Mouse (Mus musculus) forebrain, embryonic 14.5 days (tissue): ENCODE data around the gene Zfp768. TPM values are rescaled to one million over a fixed set of nuclear protein-coding genes. Genes with fewer than 3 reads are reported as not detected.

ENCODE experiments used
- ATAC-seq: fragments of 200-750 bp; cut with Nextera tagmentation; 2 replicates; pipeline ENCODE4 v1.8.0; 2017; ENCODE audit warnings: mild to moderate bottlenecking, moderate library complexity
- DNase-seq: peaks from one replicate; pipeline ENCODE4 v3.0.0-alpha.2; 2015; ENCODE audit warnings: low spot score
- H3K27ac ChIP-seq: fragments of 300-500 bp; sonication (generic); 2 replicates; pipeline ENCODE4 v1.5.1; 2014; ENCODE audit warnings: low read depth, mild to moderate bottlenecking, control low read depth, low read length, moderate library complexity
- H3K27me3 ChIP-seq: fragments of 300-500 bp; sonication (generic); replicated peaks from 2 replicates; pipeline ENCODE4 v1.6.1; 2014; ENCODE audit warnings: low read length, control low read depth, mixed read lengths; ENCODE audit not compliant: control insufficient read depth, insufficient read depth
- H3K36me3 ChIP-seq: fragments of 300-500 bp; sonication (generic); 2 replicates; pipeline ENCODE4 v1.6.1; 2014; ENCODE audit warnings: low read length, control low read depth; ENCODE audit not compliant: control insufficient read depth, insufficient read depth
- H3K4me1 ChIP-seq: fragments of 300-500 bp; sonication (generic); 2 replicates; pipeline ENCODE4 v1.6.1; 2014; ENCODE audit warnings: antibody characterized with exemption, low read length, control low read depth; ENCODE audit not compliant: control insufficient read depth, insufficient read depth
- H3K4me2 ChIP-seq: fragments of 300-500 bp; sonication (generic); 2 replicates; pipeline ENCODE4 v1.6.1; 2014; ENCODE audit warnings: mild to moderate bottlenecking, control low read depth, low read length
- H3K4me3 ChIP-seq: fragments of 300-500 bp; sonication (generic); 2 replicates; pipeline ENCODE4 v1.5.1; 2014; ENCODE audit warnings: low read depth, low read length, control low read depth
- H3K9ac ChIP-seq: fragments of 300-500 bp; sonication (generic); 2 replicates; pipeline ENCODE4 v1.6.1; 2014; ENCODE audit warnings: mild to moderate bottlenecking, low read length, control low read depth, moderate library complexity
- H3K9me3 ChIP-seq: fragments of 300-500 bp; sonication (generic); replicated peaks from 2 replicates; pipeline ENCODE4 v1.6.1; 2016; ENCODE audit warnings: low read length, control low read depth, mixed read lengths; ENCODE audit not compliant: control insufficient read depth
- WGBS: fragments of 180-500 bp; shearing (Covaris S2); extraction: QIAGEN DNeasy Blood & Tissue Kit; methylation state at CpG from one replicate; pipeline ENCODE4 v1.1.7; 2014; 5-methylcytosine and 5-hydroxymethylcytosine counted together
- polyA plus RNA-seq: library from polyadenylated mRNA; unstranded; fragments of >200 nt; fragmentation: Nextera tagmentation; extraction: Ambion mirVana; gene quantifications from 2 replicates; pipeline ENCODE4 v1.2.1, GENCODE M21; 2014

Gene Zfp768
- polyA plus RNA-seq, 1 experiment from 2014 or later, result 3.5 TPM

DNA sequence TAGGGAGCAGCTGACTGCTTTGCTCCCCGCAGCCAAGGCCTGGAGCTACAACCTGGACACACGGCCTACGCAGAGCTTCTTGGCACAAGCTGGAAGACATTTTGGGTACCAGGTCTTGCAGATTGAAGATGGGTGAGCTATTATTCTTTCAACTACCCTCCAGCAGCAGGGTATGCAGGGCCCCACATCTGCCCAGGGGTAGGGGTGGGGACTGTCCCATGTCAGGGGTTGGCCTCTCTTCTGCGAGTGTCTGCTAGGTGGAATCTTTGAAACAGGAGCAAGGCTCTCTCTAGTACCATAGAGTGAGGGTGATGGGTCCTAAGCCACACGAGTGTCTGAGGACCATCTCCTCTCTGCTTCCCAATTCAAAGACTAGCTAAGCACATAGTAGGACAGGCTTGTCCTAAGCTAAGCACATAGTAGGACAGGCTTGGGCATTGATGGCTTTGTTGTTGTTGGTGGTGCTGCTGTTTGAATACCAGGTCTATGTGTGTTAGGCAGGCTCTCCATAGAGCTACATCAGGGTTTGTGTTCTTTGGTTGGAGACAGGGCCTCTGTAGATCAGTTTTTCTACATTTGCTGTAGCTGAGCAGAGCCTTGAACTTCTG is 47.7 kb downstream of the Zfp768 start:
- 98% methylated on average over 5 of the region's 5 CpGs for WGBS
- Histone ChIP-seq H3K4me1 (no peaks in the 10 kb centered on the region), H3K27ac (no peak overlapping the region), H3K9me3 (no peaks in the 10 kb centered on the region), H3K27me3 (no peaks in the 10 kb centered on the region), H3K4me2 (no peak overlapping the region), H3K36me3 (no peaks in the 10 kb centered on the region), H3K9ac (no peak overlapping the region), H3K4me3 (no peak overlapping the region)
- ATAC-seq, result no peak
- DNase-seq, result no peak

DNA sequence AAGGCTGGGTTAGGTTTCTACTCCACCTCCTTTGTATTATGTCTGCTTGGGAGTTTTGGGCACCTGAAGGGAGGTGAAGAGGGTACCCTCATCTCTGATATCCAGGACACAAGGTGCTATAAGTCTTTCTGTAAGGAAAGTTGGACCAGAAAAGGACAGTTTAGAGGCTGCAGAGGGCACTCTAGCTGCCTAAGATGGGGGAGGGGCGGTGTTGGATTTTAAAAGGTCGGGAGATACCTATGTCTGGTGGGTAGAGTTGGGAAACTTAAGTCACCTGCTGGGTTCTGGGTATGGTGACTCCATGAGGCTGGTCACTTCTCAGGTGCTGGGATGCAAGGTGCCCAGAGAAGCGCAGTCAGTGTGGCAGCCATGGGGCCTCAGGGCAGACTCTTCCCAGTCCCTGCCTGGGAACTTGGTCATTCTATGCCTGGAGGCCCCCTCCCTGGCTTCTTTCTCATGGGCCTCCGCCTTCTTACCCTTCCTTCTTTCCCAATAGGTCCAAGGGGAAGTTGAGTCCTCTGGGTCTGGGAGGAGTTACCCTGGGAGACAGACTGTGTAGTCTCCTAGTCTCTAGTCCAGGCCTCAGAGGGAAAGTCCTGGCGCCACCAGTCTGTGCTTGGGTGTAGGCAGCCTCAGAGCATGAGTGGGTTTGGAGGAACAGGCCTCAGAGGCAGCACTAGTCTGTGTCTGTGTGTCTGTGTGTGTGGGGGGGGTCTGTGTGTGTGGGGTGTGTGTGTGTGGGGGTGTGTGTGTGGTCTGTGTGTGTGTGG is 48.4 kb downstream of the Zfp768 start:
- no peaks in the 10 kb centered on the region for H3K9me3 ChIP-seq
- ATAC-seq (no peak), DNase-seq (no peak)
- H3K9ac ChIP-seq, result no peak overlapping the region
- no peak overlapping the region for H3K27ac ChIP-seq
- no peak overlapping the region for H3K4me3 ChIP-seq
- no peaks in the 10 kb centered on the region for H3K4me1 ChIP-seq
- 77% methylated on average over 5 of the region's 5 CpGs for WGBS
- H3K36me3 ChIP-seq, result no peaks in the 10 kb centered on the region
- no peaks in the 10 kb centered on the region for H3K27me3 ChIP-seq
- no peak overlapping the region for H3K4me2 ChIP-seq

DNA sequence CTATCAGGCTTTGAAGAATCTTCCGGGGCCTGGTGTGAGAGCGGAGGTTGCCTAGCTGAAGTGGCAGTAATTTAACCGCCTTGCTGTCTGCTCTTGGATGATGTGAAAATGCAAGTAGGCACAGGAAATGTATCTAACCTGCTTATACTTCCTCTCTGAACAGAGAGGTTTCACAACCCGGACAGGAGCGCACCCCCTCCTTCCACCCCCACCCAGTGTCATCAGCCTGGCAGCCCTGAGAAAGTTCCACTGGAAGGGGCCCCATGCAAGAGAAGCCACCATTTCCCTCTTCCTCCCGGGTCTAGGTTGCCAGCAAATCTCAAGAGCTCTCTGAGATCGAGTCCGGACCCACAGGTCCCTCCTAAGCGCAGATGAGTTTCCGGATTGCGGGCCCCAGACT is 49.3 kb downstream of the Zfp768 start, which contains the start of gene Itgal:
Gene Itgal (plus strand): TSS at position 163 of the 400 bp plus-strand sequence.
- no peaks in the 10 kb centered on the region for H3K27me3 ChIP-seq
- H3K27ac ChIP-seq, result no peak within 1 kb of the TSS
- 87% methylated on average over 11 of the region's 11 CpGs for WGBS
- H3K4me2 ChIP-seq, result no peak within 1 kb of the TSS
- no peak within 1 kb of the TSS for H3K4me3 ChIP-seq
- no peaks in the 10 kb centered on the region for H3K4me1 ChIP-seq
- H3K9me3 ChIP-seq, result no peaks in the 10 kb centered on the region
- DNase-seq, result no peak
- H3K9ac ChIP-seq, result no peak within 1 kb of the TSS
- no peaks in the 10 kb centered on the region for H3K36me3 ChIP-seq
- ATAC-seq, result no peak

Other genes with a start within 250 kb of the Zfp768 start
- gene Qprt, start 223.4 kb downstream of the Zfp768 start, polyA plus RNA-seq, result 0.66 and 0.91 TPM in 2 replicates
- not detected in 2 replicates for gene Spn, start 207.8 kb downstream of the Zfp768 start, polyA plus RNA-seq
- gene Cd2bp2, start 149.5 kb downstream of the Zfp768 start, polyA plus RNA-seq, result 73.6 and 78.6 TPM in 2 replicates
- gene Tbc1d10b, start 137.1 kb downstream of the Zfp768 start, polyA plus RNA-seq, result 13.6 and 13.7 TPM in 2 replicates
- 4.6 and 5.3 TPM in 2 replicates for gene Mylpf, start 136.7 kb downstream of the Zfp768 start, polyA plus RNA-seq
- gene Zfp553, start 112.5 kb downstream of the Zfp768 start, polyA plus RNA-seq, result 29.4 and 36.7 TPM in 2 replicates
- gene Sept1, start 112.5 kb downstream of the Zfp768 start, polyA plus RNA-seq, result 11.3 and 15.1 TPM in 2 replicates
- gene Zfp771, start 101.3 kb downstream of the Zfp768 start, polyA plus RNA-seq, result 53.2 and 57.4 TPM in 2 replicates
- gene Dctpp1, start 84.9 kb downstream of the Zfp768 start, polyA plus RNA-seq, result 169 and 219 TPM in 2 replicates
- 59.4 and 62.5 TPM in 2 replicates for gene Sephs2, start 71.5 kb downstream of the Zfp768 start, polyA plus RNA-seq
- gene Itgal, start 49.3 kb downstream of the Zfp768 start, polyA plus RNA-seq, result 0.17 and 0.23 TPM in 2 replicates
- gene Zfp747, start 30.5 kb upstream of the Zfp768 start, polyA plus RNA-seq, result 4.0 and 7.0 TPM in 2 replicates
- 5.5 and 6.6 TPM in 2 replicates for gene 9130019O22Rik, start 41.6 kb upstream of the Zfp768 start, polyA plus RNA-seq
- gene E430018J23Rik, start 48.0 kb upstream of the Zfp768 start, polyA plus RNA-seq, result 7.4 and 7.5 TPM in 2 replicates
- 4.4 and 4.5 TPM in 2 replicates for gene Zfp764, start 61.2 kb upstream of the Zfp768 start, polyA plus RNA-seq
- 32.9 and 36.1 TPM in 2 replicates for gene Zfp688, start 76.5 kb upstream of the Zfp768 start, polyA plus RNA-seq
- 12.7 TPM in 2 replicates for gene Zfp689, start 103.6 kb upstream of the Zfp768 start, polyA plus RNA-seq
- 44.7 and 48.5 TPM in 2 replicates for gene Prr14, start 114.0 kb upstream of the Zfp768 start, polyA plus RNA-seq
- 8.9 and 10.2 TPM in 2 replicates for gene Fbrs, start 133.6 kb upstream of the Zfp768 start, polyA plus RNA-seq
- gene Srcap, start 166.4 kb upstream of the Zfp768 start, polyA plus RNA-seq, result 25.3 and 43.6 TPM in 2 replicates
- gene Gm42715, start 174.0 kb upstream of the Zfp768 start, polyA plus RNA-seq, result 12.6 and 16.6 TPM in 2 replicates
- gene Tmem265, start 215.8 kb upstream of the Zfp768 start, polyA plus RNA-seq, result 4.1 and 4.7 TPM in 2 replicates
- gene Phkg2, start 227.8 kb upstream of the Zfp768 start, polyA plus RNA-seq, result 59.5 and 62.2 TPM in 2 replicates
- gene Ccdc189, start 243.0 kb upstream of the Zfp768 start, polyA plus RNA-seq, result 12.5 and 12.8 TPM in 2 replicates
- gene Rnf40, start 243.2 kb upstream of the Zfp768 start, polyA plus RNA-seq, result 26.2 and 39.6 TPM in 2 replicates